Mouse (Mus musculus): ENCODE results near the gene Klk1b1. TPM values are rescaled to one million over a fixed set of nuclear protein-coding genes. Genes with fewer than 3 reads are reported as not detected.

Klk1b1 gene
- polyA plus RNA-seq, 1 experiment from 2014 or later: not detected

Other genes with a start within 250 kb of the Klk1b1 start
- gene Klk12, start 197.9 kb upstream of the Klk1b1 start, polyA plus RNA-seq (2014; fragmentation: Nextera tagmentation; extraction: Ambion mirVana): not detected in 2 replicates
- gene Klk11, start 192.1 kb upstream of the Klk1b1 start, polyA plus RNA-seq (2014; fragmentation: Nextera tagmentation; extraction: Ambion mirVana): 0.14 TPM in 1 of 2 replicates, not detected in the other
- gene Klk10, start 185.7 kb upstream of the Klk1b1 start, polyA plus RNA-seq (2014; fragmentation: Nextera tagmentation; extraction: Ambion mirVana): 0.32 and 0.53 TPM in 2 replicates
- 0.23 TPM in 1 of 2 replicates, not detected in the other for gene Klk9, start 174.9 kb upstream of the Klk1b1 start, polyA plus RNA-seq (2014; fragmentation: Nextera tagmentation; extraction: Ambion mirVana)
- gene Klk8, start 169.2 kb upstream of the Klk1b1 start, polyA plus RNA-seq (2014; fragmentation: Nextera tagmentation; extraction: Ambion mirVana): 10.9 and 11.0 TPM in 2 replicates
- gene Klk7, start 155.5 kb upstream of the Klk1b1 start, polyA plus RNA-seq (2014; fragmentation: Nextera tagmentation; extraction: Ambion mirVana): 0.11 TPM in 1 of 2 replicates, not detected in the other
- gene Klk6, start 142.3 kb upstream of the Klk1b1 start, polyA plus RNA-seq (2014; fragmentation: Nextera tagmentation; extraction: Ambion mirVana): not detected in 2 replicates
- 0.31 and 0.39 TPM in 2 replicates for gene Klk5, start 124.8 kb upstream of the Klk1b1 start, polyA plus RNA-seq (2014; fragmentation: Nextera tagmentation; extraction: Ambion mirVana)
- gene Klk4, start 85.6 kb upstream of the Klk1b1 start, polyA plus RNA-seq (2014; fragmentation: Nextera tagmentation; extraction: Ambion mirVana): 0.20 TPM in 1 of 2 replicates, not detected in the other
- not detected in 2 replicates for gene Klk15, start 33.0 kb upstream of the Klk1b1 start, polyA plus RNA-seq (2014; fragmentation: Nextera tagmentation; extraction: Ambion mirVana)
- gene Klk1b8, start 16.1 kb upstream of the Klk1b1 start, polyA plus RNA-seq (2014; fragmentation: Nextera tagmentation; extraction: Ambion mirVana): not detected in 2 replicates
- gene Klk1b9, start 9.3 kb downstream of the Klk1b1 start, polyA plus RNA-seq (2014; fragmentation: Nextera tagmentation; extraction: Ambion mirVana): not detected in 2 replicates
- gene Klk1b11, start 29.1 kb downstream of the Klk1b1 start, polyA plus RNA-seq (2014; fragmentation: Nextera tagmentation; extraction: Ambion mirVana): not detected in 2 replicates
- not detected in 2 replicates for gene Klk1b26, start 45.4 kb downstream of the Klk1b1 start, polyA plus RNA-seq (2014; fragmentation: Nextera tagmentation; extraction: Ambion mirVana)
- gene Klk1b27, start 85.5 kb downstream of the Klk1b1 start, polyA plus RNA-seq (2014; fragmentation: Nextera tagmentation; extraction: Ambion mirVana): not detected in 2 replicates
- gene Klk1b21, start 135.6 kb downstream of the Klk1b1 start, polyA plus RNA-seq (2014; fragmentation: Nextera tagmentation; extraction: Ambion mirVana): not detected in 2 replicates
- not detected in 2 replicates for gene Klk1b22, start 145.9 kb downstream of the Klk1b1 start, polyA plus RNA-seq (2014; fragmentation: Nextera tagmentation; extraction: Ambion mirVana)
- not detected in 2 replicates for gene Klk1b16, start 170.0 kb downstream of the Klk1b1 start, polyA plus RNA-seq (2014; fragmentation: Nextera tagmentation; extraction: Ambion mirVana)
- gene Klk1b24, start 221.5 kb downstream of the Klk1b1 start, polyA plus RNA-seq (2014; fragmentation: Nextera tagmentation; extraction: Ambion mirVana): 0.32 TPM in 1 of 2 replicates, not detected in the other
- gene Klk1b3, start 231.4 kb downstream of the Klk1b1 start, polyA plus RNA-seq (2014; fragmentation: Nextera tagmentation; extraction: Ambion mirVana): not detected in 2 replicates
- not detected in 2 replicates for gene Klk1b4, start 240.7 kb downstream of the Klk1b1 start, polyA plus RNA-seq (2014; fragmentation: Nextera tagmentation; extraction: Ambion mirVana)
- gene Klk1b5, start 249.2 kb downstream of the Klk1b1 start, polyA plus RNA-seq (2014; fragmentation: Nextera tagmentation; extraction: Ambion mirVana): not detected in 2 replicates